Mouse (Mus musculus): ENCODE results near the gene Aldh3b1.

- TF ChIP-seq GATA1 (IDR thresholded peaks at IDR 0.05; ENCODE audit: borderline replicate concordance, low read length) (no peak), FLI1 (IDR thresholded peaks at IDR 0.05; ENCODE audit: low read length) (no peak)
Observed at GRCm38 (mm10) chr19:3905261-3905969, 24.2 kb downstream of the Aldh3b1 start.

Data from megakaryocyte, embryonic 14.5 days (primary cell).